Mouse (Mus musculus): ENCODE measurements around the gene Parp16.

GRCm38 (mm10) chr9:65261591-65262230 lies 66.6 kb downstream of the Parp16 start:
- TF ChIP-seq CHD2 (IDR thresholded peaks at IDR 0.05; ENCODE audit: low read depth, low read length) (no peak), ZC3H11A (IDR thresholded peaks at IDR 0.05; ENCODE audit: borderline replicate concordance, low read depth, low read length) (no peak)
